In the genomic region with DNA sequence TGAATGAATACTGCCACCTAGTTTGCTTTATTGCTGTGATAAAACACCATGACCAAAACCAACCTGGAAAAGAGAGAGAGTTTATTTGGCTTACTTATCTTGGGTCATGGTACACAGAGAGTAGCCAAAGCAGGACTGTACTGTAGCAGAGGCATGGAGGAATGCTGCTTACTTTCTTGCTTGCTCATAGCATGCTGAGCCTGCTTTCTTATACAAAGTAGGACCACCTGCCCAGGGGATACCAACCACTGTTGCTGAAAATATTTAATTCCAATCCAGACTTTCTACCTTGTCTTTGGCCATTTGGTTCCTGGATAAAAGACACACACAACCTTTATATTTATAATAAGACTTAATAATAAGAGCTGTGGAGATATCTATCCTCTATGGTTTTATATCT, we compare ENCODE assay signal across 28 mouse cellular contexts.
"Had no signal": no experiment of that assay in that cellular context is flagged by ENCODE, and none has a peak within 500 bp of the region (broad histone marks: within the 10 kb centered on the region; RNA-seq: fewer than 3 reads in every experiment).

No protein-coding gene starts in this region.

- H3K27ac ChIP-seq: embryonic facial prominence, embryonic 10.5 days; embryonic facial prominence, embryonic 12.5 days; embryonic facial prominence, embryonic 13.5 days; embryonic facial prominence, embryonic 15.5 days; forebrain, embryonic 10.5 days; forebrain, embryonic 12.5 days; forebrain, embryonic 13.5 days; forebrain, embryonic 15.5 days; gastrocnemius, adult 2 months; heart, adult 2 months had no signal

- H3K9ac ChIP-seq: embryonic facial prominence, embryonic 12.5 days; embryonic facial prominence, embryonic 13.5 days; embryonic facial prominence, embryonic 15.5 days; forebrain, embryonic 12.5 days; forebrain, embryonic 13.5 days; forebrain, embryonic 15.5 days; forebrain, postnatal 0 days had no signal

- ATAC-seq: forebrain, embryonic 13.5 days; forebrain, embryonic 14.5 days; forebrain, embryonic 15.5 days; forebrain, embryonic 16.5 days; forebrain, postnatal 0 days had no signal

- H3K4me3 ChIP-seq: embryonic facial prominence, embryonic 10.5 days; embryonic facial prominence, embryonic 12.5 days; embryonic facial prominence, embryonic 13.5 days; embryonic facial prominence, embryonic 15.5 days; erythroblast, embryonic 14.5 days; forebrain, embryonic 10.5 days; forebrain, embryonic 12.5 days; forebrain, embryonic 13.5 days; forebrain, embryonic 15.5 days; gastrocnemius, adult 2 months; heart, adult 2 months had no signal

- H3K27me3 ChIP-seq: embryonic facial prominence, embryonic 12.5 days; embryonic facial prominence, embryonic 13.5 days; embryonic facial prominence, embryonic 15.5 days; forebrain, embryonic 12.5 days; forebrain, embryonic 13.5 days; forebrain, embryonic 15.5 days had no signal

- H3K9me3 ChIP-seq: embryonic facial prominence, embryonic 10.5 days; embryonic facial prominence, embryonic 12.5 days; embryonic facial prominence, embryonic 13.5 days; embryonic facial prominence, embryonic 15.5 days; forebrain, embryonic 10.5 days; forebrain, embryonic 12.5 days; forebrain, embryonic 13.5 days; forebrain, embryonic 15.5 days had no signal

- H3K36me3 ChIP-seq: embryonic facial prominence, embryonic 10.5 days; embryonic facial prominence, embryonic 12.5 days; embryonic facial prominence, embryonic 13.5 days; embryonic facial prominence, embryonic 15.5 days; forebrain, embryonic 10.5 days; forebrain, embryonic 12.5 days; forebrain, embryonic 15.5 days had no signal

- H3K4me2 ChIP-seq: embryonic facial prominence, embryonic 12.5 days; embryonic facial prominence, embryonic 13.5 days; embryonic facial prominence, embryonic 15.5 days; forebrain, embryonic 12.5 days; forebrain, embryonic 13.5 days; forebrain, embryonic 15.5 days had no signal

- H3K4me1 ChIP-seq: embryonic facial prominence, embryonic 12.5 days; embryonic facial prominence, embryonic 13.5 days; embryonic facial prominence, embryonic 15.5 days; forebrain, embryonic 10.5 days; forebrain, embryonic 15.5 days had no signal

- DNase-seq: cerebellum, adult 2 months; cerebellum, adult 8-10 months; cerebellum, adult 9-10 months; cerebellum, adult 9-11 months; cerebellum, postnatal 10 days; cerebellum, postnatal 14 days; cerebellum, postnatal 25 days; cerebellum, postnatal 36 days; embryo, embryonic 11 days; forebrain, postnatal 0 days; gastrocnemius, adult 2 months; gastrocnemius, postnatal 10 days; gastrocnemius, postnatal 14 days; gastrocnemius, postnatal 25 days; gastrocnemius, postnatal 36 days; heart, adult 18-20 months; heart, adult 2 months had no signal
